9 mouse cellular contexts compared by ENCODE assay signal in genomic region chr12:88722031-88722690, GRCm38 (mm10). TPM values are rescaled to one million over a fixed set of nuclear protein-coding genes. Genes with fewer than 3 reads are reported as not detected.
DNase-seq lines count a peak whose midpoint lies in the region; ATAC-seq and TF ChIP-seq lines count a peak whose summit lies in the region.
"Had no signal": no experiment of that assay in that cellular context is flagged by ENCODE, and none has a peak within 500 bp of the region (broad histone marks: within the 10 kb centered on the region; RNA-seq: fewer than 3 reads in every experiment).

No protein-coding gene starts in this region.

- DNase-seq in kidney, postnatal 0 days (ENCODE audit: low spot score) = no peak
- no peak for DNase-seq in kidney, postnatal 36 days
- no peak for DNase-seq in embryonic facial prominence, embryonic 14.5 days (ENCODE audit: low spot score)
- DNase-seq in hindbrain, embryonic 11.5 days (ENCODE audit: low spot score) = no peak
- no peak for DNase-seq in midbrain, embryonic 14.5 days
- no peak for DNase-seq in adrenal gland, postnatal 4 days (ENCODE audit: low spot score in 2 of 2)
- DNase-seq in right cerebral cortex, postnatal 14 days = no peak
- no peak for DNase-seq in thymus, adult 2 months

- no peak overlapping the region for H3K4me3 ChIP-seq in kidney, postnatal 0 days (replicated peaks; ENCODE audit: low read depth, low read length)
- H3K4me3 ChIP-seq in embryonic facial prominence, embryonic 14.5 days (ENCODE audit: low read depth, low read length) = 0 out of 2 replicates have a peak overlapping the region, but pooled peaks have one; percentile 30
- H3K4me3 ChIP-seq in hindbrain, embryonic 11.5 days (ENCODE audit: low read depth, low read length) = no peak overlapping the region
- H3K4me3 ChIP-seq in midbrain, embryonic 14.5 days (replicated peaks; ENCODE audit: low read depth, low read length) = peak overlapping the region; percentile 49
- no peak overlapping the region for H3K4me3 ChIP-seq in thymus, adult 2 months (ENCODE audit: control insufficient read depth, insufficient read depth, low read length)

- no peak for ATAC-seq in kidney, postnatal 0 days (replicated peaks; ENCODE audit: low FRiP score, low read depth)
- no peak for ATAC-seq in embryonic facial prominence, embryonic 14.5 days (ENCODE audit: low read depth)
- peak; percentile 37; the same call in 1 of the 2 replicates for ATAC-seq in hindbrain, embryonic 11.5 days (ENCODE audit: low FRiP score)
- no peak; the same call in 1 of the 2 replicates for ATAC-seq in midbrain, embryonic 14.5 days (ENCODE audit: low FRiP score, low TSS enrichment)

- no peaks in the 10 kb centered on the region for H3K9me3 ChIP-seq in kidney, postnatal 0 days (replicated peaks; ENCODE audit: low read length)
- no peaks in the 10 kb centered on the region for H3K9me3 ChIP-seq in embryonic facial prominence, embryonic 14.5 days (ENCODE audit: control insufficient read depth, low read length)
- no peaks in the 10 kb centered on the region for H3K9me3 ChIP-seq in hindbrain, embryonic 11.5 days (ENCODE audit: control insufficient read depth, low read length)
- H3K9me3 ChIP-seq in midbrain, embryonic 14.5 days (ENCODE audit: control insufficient read depth, low read length) = no peaks in the 10 kb centered on the region

- 30% methylated on average over 3 of the region's 3 CpGs for WGBS in kidney, postnatal 0 days
- 29% methylated on average over 3 of the region's 3 CpGs for WGBS in embryonic facial prominence, embryonic 14.5 days
- WGBS in hindbrain, embryonic 11.5 days = 43% methylated on average over 3 of the region's 3 CpGs
- WGBS in midbrain, embryonic 14.5 days = 44% methylated on average over 3 of the region's 3 CpGs
- 33% methylated on average over 3 of the region's 3 CpGs for WGBS in thymus, adult 2 months

- H3K36me3 ChIP-seq in kidney, postnatal 0 days (ENCODE audit: insufficient read depth, low read length) = no peaks in the 10 kb centered on the region
- no peaks in the 10 kb centered on the region for H3K36me3 ChIP-seq in embryonic facial prominence, embryonic 14.5 days (ENCODE audit: control insufficient read depth, insufficient read depth, low read length)
- H3K36me3 ChIP-seq in hindbrain, embryonic 11.5 days (ENCODE audit: control insufficient read depth, insufficient read depth, low read length) = no peaks in the 10 kb centered on the region
- no peaks in the 10 kb centered on the region for H3K36me3 ChIP-seq in midbrain, embryonic 14.5 days (ENCODE audit: control insufficient read depth, insufficient read depth, low read length)
- H3K36me3 ChIP-seq in thymus, adult 2 months (ENCODE audit: control insufficient read depth, insufficient read depth, low read length) = no peaks in the 10 kb centered on the region

- no peak overlapping the region for H3K9ac ChIP-seq in kidney, postnatal 0 days (ENCODE audit: low read depth, low read length)
- H3K9ac ChIP-seq in embryonic facial prominence, embryonic 14.5 days (ENCODE audit: low read depth, low read length) = no peak overlapping the region
- no peak overlapping the region for H3K9ac ChIP-seq in hindbrain, embryonic 11.5 days (ENCODE audit: low read depth, low read length)
- H3K9ac ChIP-seq in midbrain, embryonic 14.5 days (replicated peaks; ENCODE audit: low read length) = no peak overlapping the region
- H3K9ac ChIP-seq: liver, embryonic 14.5 days had no signal

- peak overlapping the region; percentile 37; the same call in 1 of the 2 replicates for H3K4me2 ChIP-seq in kidney, postnatal 0 days (ENCODE audit: low read length)
- H3K4me2 ChIP-seq in embryonic facial prominence, embryonic 14.5 days (ENCODE audit: low read depth, low read length) = peak overlapping the region; percentile 51
- H3K4me2 ChIP-seq in hindbrain, embryonic 11.5 days (replicated peaks; ENCODE audit: low read depth, low read length) = peak overlapping the region; percentile 35; the same call in 1 of the 2 replicates
- H3K4me2 ChIP-seq in midbrain, embryonic 14.5 days (ENCODE audit: low read length) = peak overlapping the region; percentile 64

- no peaks in the 10 kb centered on the region; the same call in 1 of the 2 replicates for H3K27me3 ChIP-seq in kidney, postnatal 0 days (ENCODE audit: insufficient read depth, low read length)
- no peaks in the 10 kb centered on the region for H3K27me3 ChIP-seq in embryonic facial prominence, embryonic 14.5 days (replicated peaks; ENCODE audit: control insufficient read depth, insufficient read depth, low read length)
- no peaks in the 10 kb centered on the region for H3K27me3 ChIP-seq in hindbrain, embryonic 11.5 days (ENCODE audit: control insufficient read depth, insufficient read depth, low read length)
- H3K27me3 ChIP-seq in midbrain, embryonic 14.5 days (ENCODE audit: control insufficient read depth, insufficient read depth, low read length) = no peaks in the 10 kb centered on the region
- no peaks in the 10 kb centered on the region for H3K27me3 ChIP-seq in thymus, adult 2 months (ENCODE audit: control insufficient read depth, insufficient read depth, low read length)

- no peak for TF ChIP-seq POLR2A in thymus, adult 2 months (IDR thresholded peaks at IDR 0.05; ENCODE audit: control insufficient read depth, extremely low read depth, insufficient read depth, low read length, poor library complexity)

- H3K4me1 ChIP-seq in kidney, postnatal 0 days (replicated peaks; ENCODE audit: insufficient read depth, low read length) = no peaks in the 10 kb centered on the region
- H3K4me1 ChIP-seq in embryonic facial prominence, embryonic 14.5 days (ENCODE audit: control insufficient read depth, insufficient read depth, low read length) = no peaks in the 10 kb centered on the region
- no peaks in the 10 kb centered on the region for H3K4me1 ChIP-seq in hindbrain, embryonic 11.5 days (replicated peaks; ENCODE audit: control insufficient read depth, insufficient read depth, low read length)
- no peaks in the 10 kb centered on the region; the same call in 1 of the 2 replicates for H3K4me1 ChIP-seq in midbrain, embryonic 14.5 days (ENCODE audit: control insufficient read depth, insufficient read depth, low read length)
- no peaks in the 10 kb centered on the region for H3K4me1 ChIP-seq in thymus, adult 2 months (replicated peaks; ENCODE audit: control insufficient read depth, insufficient read depth, low read length)

- no peak for TF ChIP-seq CTCF in kidney, postnatal 0 days (IDR thresholded peaks at IDR 0.05; ENCODE audit: low read depth)
- TF ChIP-seq CTCF in thymus, adult 2 months (IDR thresholded peaks at IDR 0.05; ENCODE audit: borderline replicate concordance, control insufficient read depth, extremely low read depth, insufficient read depth, low read length, poor library complexity) = no peak

- no peak overlapping the region for H3K27ac ChIP-seq in kidney, postnatal 0 days
- no peak overlapping the region for H3K27ac ChIP-seq in embryonic facial prominence, embryonic 14.5 days (replicated peaks; ENCODE audit: low read depth, low read length)
- H3K27ac ChIP-seq in hindbrain, embryonic 11.5 days (ENCODE audit: low read depth, low read length) = no peak overlapping the region
- no peak overlapping the region for H3K27ac ChIP-seq in midbrain, embryonic 14.5 days (replicated peaks; ENCODE audit: low read depth, low read length)
- no peak overlapping the region for H3K27ac ChIP-seq in thymus, adult 2 months (ENCODE audit: control insufficient read depth, insufficient read depth, low read length)
- H3K27ac ChIP-seq: liver, embryonic 14.5 days had no signal

RNA-seq across cellular contexts. Expression of gene Nrxn3, which starts 0.5 kb away (rescaled TPM):
- 3.0 and 3.2 TPM in 2 replicates for polyA plus RNA-seq in kidney, postnatal 0 days (2015; fragmentation: Nextera tagmentation; extraction: Ambion mirVana)
- 2.3 and 2.6 TPM in 2 replicates for polyA plus RNA-seq in embryonic facial prominence, embryonic 14.5 days (2014; fragmentation: Nextera tagmentation; extraction: Ambion mirVana)
- 27.7 and 52.4 TPM in 2 replicates for polyA plus RNA-seq in hindbrain, embryonic 11.5 days (2014; fragmentation: Nextera tagmentation; extraction: Ambion mirVana)
- 97.4 and 102 TPM in 2 replicates for polyA plus RNA-seq in midbrain, embryonic 14.5 days (2014; fragmentation: Nextera tagmentation; extraction: Ambion mirVana)
- total RNA-seq in adrenal gland, postnatal 4 days (2021) = 1 to 10 TPM; 1.2 to 2.5 TPM
- 0.19 and 0.26 TPM in 2 replicates for polyA plus RNA-seq in thymus, adult 2 months (2012; rRNA removed)

Comparison
In these comparisons a context has a peak if more than half of its experiments do, and no peak if none do; other contexts are left out.
1. H3K4me3 ChIP-seq: peak in embryonic facial prominence, embryonic 14.5 days (single experiment) and midbrain, embryonic 14.5 days (single experiment); none in kidney, postnatal 0 days (single experiment), hindbrain, embryonic 11.5 days (single experiment) and thymus, adult 2 months (single experiment).
2. Peak in every context shown above with its lines, with median percentiles within 50 percentile points of each other: H3K4me2 ChIP-seq.